Mouse (Mus musculus) kidney, embryonic 15.5 days (tissue): ENCODE data around the gene Larp7. TPM values are rescaled to one million over a fixed set of nuclear protein-coding genes. Genes with fewer than 3 reads are reported as not detected.

Experiments
- ATAC-seq: fragments of 200-750 bp; cut with Nextera tagmentation; replicated peaks from 2 replicates; pipeline ENCODE4 v1.8.0; 2017; ENCODE audit warnings: moderate TSS enrichment; ENCODE audit not compliant: low FRiP score
- H3K27ac ChIP-seq: fragments of 300-500 bp; sonication (generic); 2 replicates; pipeline ENCODE4 v1.5.1; 2015; ENCODE audit warnings: mild to moderate bottlenecking, inconsistent platforms
- H3K27me3 ChIP-seq: fragments of 300-500 bp; sonication (generic); 2 replicates; pipeline ENCODE4 v1.6.1; 2015; ENCODE audit warnings: inconsistent platforms
- H3K36me3 ChIP-seq: fragments of 300-500 bp; sonication (generic); 2 replicates; pipeline ENCODE4 v1.6.1; 2015; ENCODE audit warnings: inconsistent platforms
- H3K4me1 ChIP-seq: fragments of 300-500 bp; sonication (generic); 2 replicates; pipeline ENCODE4 v1.6.1; 2015; ENCODE audit warnings: inconsistent platforms
- H3K4me2 ChIP-seq: fragments of 300-500 bp; sonication (generic); 2 replicates; pipeline ENCODE4 v1.6.1; 2015; ENCODE audit warnings: moderate library complexity, mild to moderate bottlenecking, inconsistent platforms
- H3K4me3 ChIP-seq: fragments of 300-500 bp; sonication (generic); replicated peaks from 2 replicates; pipeline ENCODE4 v1.5.1; 2015; ENCODE audit warnings: mild to moderate bottlenecking, inconsistent platforms
- H3K9ac ChIP-seq: fragments of 300-500 bp; sonication (generic); 2 replicates; pipeline ENCODE4 v1.6.1; 2015; ENCODE audit warnings: mild to moderate bottlenecking, inconsistent platforms
- H3K9me3 ChIP-seq: fragments of 300-500 bp; sonication (generic); replicated peaks from 2 replicates; pipeline ENCODE4 v1.6.1; 2016; ENCODE audit warnings: inconsistent platforms
- WGBS: fragments of 180-500 bp; shearing (Covaris S2); methylation state at CpG from one replicate; pipeline ENCODE4 v1.1.7; 2015; ENCODE audit warnings: mixed read lengths; 5-methylcytosine and 5-hydroxymethylcytosine counted together
- polyA plus RNA-seq: library from polyadenylated mRNA; unstranded; fragments of >200 nt; fragmentation: Nextera tagmentation; extraction: Ambion mirVana; gene quantifications from 2 replicates; pipeline ENCODE4 v1.2.1, GENCODE M21; 2015

Larp7 gene
- polyA plus RNA-seq, result 64.6 and 66.3 TPM in 2 replicates

- peaks cover 22% of the 10 kb centered on the region for H3K36me3 ChIP-seq
- H3K9me3 ChIP-seq, result no peaks in the 10 kb centered on the region
- WGBS, result 0% methylated on average over 73 of the region's 73 CpGs
- peak; percentile 99 for ATAC-seq
- no peaks in the 10 kb centered on the region for H3K27me3 ChIP-seq
- H3K4me1 ChIP-seq, result peaks cover 13% of the 10 kb centered on the region
- H3K9ac ChIP-seq, result peak within 1 kb of the TSS; percentile 77
- peak within 1 kb of the TSS; percentile 73 for H3K4me2 ChIP-seq
- H3K4me3 ChIP-seq, result peak within 1 kb of the TSS; percentile 76
- H3K27ac ChIP-seq, result peak within 1 kb of the TSS; percentile 98
Observed at GRCm38 (mm10) chr3:127552973-127553719, at the start of gene Larp7, which contains the start of gene Zgrf1. Gene Larp7 (minus strand): TSS chr3:127553349. Gene Zgrf1 (plus strand): TSS chr3:127553489.

GRCm38 (mm10) chr3:127597136-127597535 is 44.0 kb upstream of the Larp7 start:
- no peak overlapping the region for H3K9ac ChIP-seq
- peaks cover 52% of the 10 kb centered on the region for H3K36me3 ChIP-seq
- no peak overlapping the region for H3K4me3 ChIP-seq
- H3K27me3 ChIP-seq, result no peaks in the 10 kb centered on the region
- 75% methylated on average over 1 of the region's 1 CpGs for WGBS
- no peak overlapping the region for H3K4me2 ChIP-seq
- no peaks in the 10 kb centered on the region for H3K4me1 ChIP-seq
- H3K27ac ChIP-seq, result no peak overlapping the region
- no peak for ATAC-seq
- H3K9me3 ChIP-seq, result no peaks in the 10 kb centered on the region

- H3K4me3 ChIP-seq, result no peak overlapping the region
- peaks cover 60% of the 10 kb centered on the region for H3K36me3 ChIP-seq
- no peak overlapping the region for H3K9ac ChIP-seq
- no peak overlapping the region for H3K27ac ChIP-seq
- no peaks in the 10 kb centered on the region for H3K9me3 ChIP-seq
- WGBS, result 64% methylated on average over 4 of the region's 4 CpGs
- ATAC-seq, result peak; percentile 64; the same call in 1 of the 2 replicates
- no peak overlapping the region for H3K4me2 ChIP-seq
- no peaks in the 10 kb centered on the region for H3K4me1 ChIP-seq
- no peaks in the 10 kb centered on the region for H3K27me3 ChIP-seq
Observed at GRCm38 (mm10) chr3:127572557-127572956, 19.4 kb upstream of the Larp7 start.

GRCm38 (mm10) chr3:127565129-127565528 is 12.0 kb upstream of the Larp7 start:
- Histone ChIP-seq H3K9ac (no peak overlapping the region), H3K4me3 (no peak overlapping the region), H3K27ac (no peak overlapping the region), H3K4me2 (no peak overlapping the region), H3K9me3 (no peaks in the 10 kb centered on the region), H3K4me1 (no peaks in the 10 kb centered on the region), H3K36me3 (peaks cover 67% of the 10 kb centered on the region), H3K27me3 (no peaks in the 10 kb centered on the region)
- WGBS, result 80% methylated on average over 3 of the region's 3 CpGs
- no peak for ATAC-seq

GRCm38 (mm10) chr3:127562974-127563373 is 9.8 kb upstream of the Larp7 start:
- Histone ChIP-seq H3K4me1 (no peaks in the 10 kb centered on the region), H3K4me3 (no peak overlapping the region), H3K27me3 (no peaks in the 10 kb centered on the region), H3K9me3 (no peaks in the 10 kb centered on the region), H3K27ac (no peak overlapping the region), H3K4me2 (no peak overlapping the region), H3K36me3 (peaks cover 50% of the 10 kb centered on the region), H3K9ac (no peak overlapping the region)
- no peak for ATAC-seq
- WGBS, result 91% methylated on average over 4 of the region's 4 CpGs

- Histone ChIP-seq H3K9ac (no peak overlapping the region), H3K36me3 (peaks cover 49% of the 10 kb centered on the region), H3K27ac (no peak overlapping the region), H3K4me1 (peaks cover 10% of the 10 kb centered on the region; the same call in 1 of the 2 replicates), H3K9me3 (no peaks in the 10 kb centered on the region), H3K4me3 (no peak overlapping the region), H3K4me2 (no peak overlapping the region), H3K27me3 (no peaks in the 10 kb centered on the region)
- no peak for ATAC-seq
Observed at GRCm38 (mm10) chr3:127558201-127558600, 5.1 kb upstream of the Larp7 start.

GRCm38 (mm10) chr3:127554723-127555122 is 1.6 kb upstream of the Larp7 start:
- Histone ChIP-seq H3K4me1 (peaks cover 13% of the 10 kb centered on the region), H3K27me3 (no peaks in the 10 kb centered on the region), H3K36me3 (peaks cover 24% of the 10 kb centered on the region), H3K9me3 (no peaks in the 10 kb centered on the region), H3K9ac (peak overlapping the region; percentile 53; the same call in 1 of the 2 replicates), H3K27ac (no peak overlapping the region), H3K4me2 (peak overlapping the region; percentile 73), H3K4me3 (peak overlapping the region; percentile 76)
- no peak for ATAC-seq
- 53% methylated on average over 5 of the region's 5 CpGs for WGBS

- peaks cover 13% of the 10 kb centered on the region for H3K4me1 ChIP-seq
- no peak for ATAC-seq
- peak overlapping the region; percentile 53 for H3K9ac ChIP-seq
- H3K27ac ChIP-seq, result peak overlapping the region; percentile 65; the same call in 1 of the 2 replicates
- peaks cover 22% of the 10 kb centered on the region for H3K36me3 ChIP-seq
- WGBS, result under 1% methylated on average over 4 of the region's 4 CpGs
- H3K4me3 ChIP-seq, result peak overlapping the region; percentile 76
- peak overlapping the region; percentile 73 for H3K4me2 ChIP-seq
- no peaks in the 10 kb centered on the region for H3K9me3 ChIP-seq
- H3K27me3 ChIP-seq, result no peaks in the 10 kb centered on the region
Observed at GRCm38 (mm10) chr3:127553720-127554043, 533 bp upstream of the Larp7 start.

GRCm38 (mm10) chr3:127552434-127552972 is 646 bp downstream of the Larp7 start:
- peak overlapping the region; percentile 98; the same call in 1 of the 2 replicates for H3K27ac ChIP-seq
- H3K36me3 ChIP-seq, result peaks cover 20% of the 10 kb centered on the region
- no peaks in the 10 kb centered on the region for H3K9me3 ChIP-seq
- no peak for ATAC-seq
- H3K9ac ChIP-seq, result peak overlapping the region; percentile 77
- H3K4me3 ChIP-seq, result peak overlapping the region; percentile 76
- H3K4me1 ChIP-seq, result peaks cover 13% of the 10 kb centered on the region
- H3K27me3 ChIP-seq, result no peaks in the 10 kb centered on the region
- H3K4me2 ChIP-seq, result peak overlapping the region; percentile 73
- WGBS, result 5% methylated on average over 12 of the region's 13 CpGs

- Histone ChIP-seq H3K4me3 (no peak overlapping the region), H3K27ac (no peak overlapping the region), H3K9ac (no peak overlapping the region), H3K4me1 (peaks cover 3% of the 10 kb centered on the region; the same call in 1 of the 2 replicates), H3K27me3 (no peaks in the 10 kb centered on the region), H3K9me3 (no peaks in the 10 kb centered on the region), H3K4me2 (no peak overlapping the region), H3K36me3 (peaks cover 42% of the 10 kb centered on the region)
- WGBS, result 39% methylated on average over 5 of the region's 5 CpGs
- ATAC-seq, result no peak
Observed at GRCm38 (mm10) chr3:127547882-127548281, 5.3 kb downstream of the Larp7 start.

GRCm38 (mm10) chr3:127544610-127545121 is 8.5 kb downstream of the Larp7 start:
- Histone ChIP-seq H3K9me3 (no peaks in the 10 kb centered on the region), H3K36me3 (peaks cover 59% of the 10 kb centered on the region), H3K4me3 (no peak overlapping the region), H3K9ac (no peak overlapping the region), H3K27ac (no peak overlapping the region), H3K4me2 (no peak overlapping the region), H3K4me1 (no peaks in the 10 kb centered on the region), H3K27me3 (no peaks in the 10 kb centered on the region)
- no peak for ATAC-seq
- 50% methylated on average over 5 of the region's 5 CpGs for WGBS

GRCm38 (mm10) chr3:127543976-127544375 is 9.2 kb downstream of the Larp7 start:
- no peaks in the 10 kb centered on the region for H3K9me3 ChIP-seq
- WGBS, result 91% methylated on average over 4 of the region's 4 CpGs
- H3K27me3 ChIP-seq, result no peaks in the 10 kb centered on the region
- H3K36me3 ChIP-seq, result peaks cover 62% of the 10 kb centered on the region
- no peak overlapping the region for H3K9ac ChIP-seq
- no peak for ATAC-seq
- H3K27ac ChIP-seq, result no peak overlapping the region
- H3K4me2 ChIP-seq, result no peak overlapping the region
- H3K4me3 ChIP-seq, result no peak overlapping the region
- no peaks in the 10 kb centered on the region for H3K4me1 ChIP-seq
